Mouse (Mus musculus) thymus, postnatal 14 days (tissue): ENCODE data around the gene Pold2.

Experiments used
- DNase-seq: peaks from one replicate; pipeline ENCODE4 v3.0.0; 2021

Gene Pold2

DNA sequence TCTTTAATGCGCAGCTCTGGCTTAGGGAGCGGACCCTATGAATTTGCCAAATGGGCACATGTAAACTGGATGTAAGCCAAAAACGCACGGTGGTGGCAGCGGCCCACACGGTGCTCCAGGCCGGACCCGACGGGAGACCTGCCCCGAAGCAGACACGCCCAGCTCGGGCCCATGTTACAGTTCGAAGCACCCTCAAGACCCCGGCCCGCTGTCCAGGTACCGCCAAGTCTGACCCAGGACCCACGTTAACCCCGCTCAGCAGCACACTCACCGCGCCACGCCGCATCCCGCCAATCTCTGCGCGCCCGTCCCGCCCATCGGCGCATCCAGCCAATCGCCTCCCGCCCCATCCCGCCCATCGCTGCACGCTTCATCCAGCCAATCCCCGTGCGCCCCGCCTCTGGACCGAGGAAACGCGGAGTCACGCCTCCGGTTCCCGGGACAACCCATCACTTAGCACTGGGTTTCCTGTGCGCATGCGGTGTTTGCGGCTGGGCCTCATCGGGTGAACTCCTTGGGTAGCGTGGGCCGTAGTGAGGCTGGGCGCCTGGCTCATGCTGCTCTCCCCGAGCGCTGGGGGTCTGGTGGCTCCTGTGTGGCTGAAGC is at the start of gene Pold2:
TSS of gene Pold2 (minus strand) at position 372 of the 606 bp plus-strand sequence.
- peak; percentile 98 for DNase-seq

DNA sequence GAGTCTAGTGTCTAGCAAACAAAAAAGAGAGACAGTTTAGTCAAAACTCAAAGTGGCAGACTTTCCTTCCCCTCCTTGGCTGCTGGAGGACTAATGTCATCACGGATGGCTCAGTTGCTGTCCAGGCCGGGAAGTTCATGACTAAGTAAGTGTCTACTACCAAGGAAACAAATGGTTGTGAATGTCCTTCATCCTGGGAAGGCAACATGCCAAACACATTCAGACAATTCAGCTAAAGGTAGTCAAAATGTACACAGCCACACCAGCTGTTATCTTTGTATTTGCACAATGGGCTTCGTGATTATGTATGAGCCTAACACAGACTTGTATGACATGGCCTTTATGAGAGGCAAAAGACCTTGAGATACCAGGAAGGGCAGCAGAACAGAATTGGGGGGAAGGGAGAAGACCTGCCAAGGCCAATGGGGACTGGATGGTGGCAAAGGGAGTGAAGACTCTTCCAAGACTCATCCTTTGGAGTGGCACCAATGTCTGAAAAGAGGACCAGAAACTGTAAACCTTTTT is 48.7 kb upstream of the Pold2 start:
- no peak for DNase-seq

DNA sequence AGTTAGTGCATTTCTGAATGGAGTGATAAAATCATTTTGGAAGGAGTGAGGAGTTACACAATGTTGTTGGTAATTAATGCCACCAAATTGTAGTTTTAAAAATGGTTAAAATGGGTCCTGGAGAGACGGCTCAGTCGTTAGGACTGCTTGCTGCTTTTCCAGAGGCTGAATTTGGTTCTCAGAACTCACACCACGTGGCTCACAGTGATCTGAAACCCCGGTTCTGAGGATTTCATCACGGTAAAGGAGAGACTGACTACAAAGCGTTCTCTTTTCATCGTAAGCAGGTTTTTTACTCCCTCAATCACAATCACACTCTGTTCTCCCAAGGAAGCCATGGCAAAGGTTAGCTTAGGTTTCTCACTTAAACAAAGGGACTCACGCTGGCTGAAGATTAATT is 46.6 kb upstream of the Pold2 start:
- DNase-seq: no peak

DNA sequence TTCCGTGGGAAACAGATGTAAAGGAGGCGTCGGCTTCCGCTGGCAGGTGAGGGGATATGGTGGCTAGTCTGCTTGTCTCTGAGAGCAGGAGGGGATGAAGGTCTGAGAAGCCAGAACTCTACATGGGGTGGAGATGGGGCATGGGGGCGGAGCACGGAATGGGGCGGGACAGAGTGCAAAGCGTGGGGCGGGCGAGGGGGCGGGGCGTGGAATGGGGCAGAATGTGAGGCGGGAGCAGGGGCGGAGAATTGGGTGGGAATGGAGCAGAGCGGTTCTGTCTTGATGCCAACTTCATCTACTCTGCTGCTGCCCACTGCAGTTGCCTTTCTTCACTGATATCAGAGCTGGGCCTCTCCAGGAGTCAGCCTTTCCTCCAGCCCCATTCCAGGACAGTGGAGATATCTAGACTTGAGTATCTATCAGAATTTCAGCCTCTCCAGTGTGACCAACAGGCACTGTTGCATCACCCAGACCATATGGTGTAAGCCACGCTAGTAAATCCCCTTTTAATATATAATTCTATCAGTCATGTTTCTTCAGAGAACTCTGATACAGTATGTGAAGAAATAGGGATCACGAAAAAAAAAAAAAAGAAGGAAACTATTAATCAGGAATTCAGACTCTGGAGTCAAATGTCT is 42.4 kb upstream of the Pold2 start:
- peak; percentile 39 for DNase-seq

DNA sequence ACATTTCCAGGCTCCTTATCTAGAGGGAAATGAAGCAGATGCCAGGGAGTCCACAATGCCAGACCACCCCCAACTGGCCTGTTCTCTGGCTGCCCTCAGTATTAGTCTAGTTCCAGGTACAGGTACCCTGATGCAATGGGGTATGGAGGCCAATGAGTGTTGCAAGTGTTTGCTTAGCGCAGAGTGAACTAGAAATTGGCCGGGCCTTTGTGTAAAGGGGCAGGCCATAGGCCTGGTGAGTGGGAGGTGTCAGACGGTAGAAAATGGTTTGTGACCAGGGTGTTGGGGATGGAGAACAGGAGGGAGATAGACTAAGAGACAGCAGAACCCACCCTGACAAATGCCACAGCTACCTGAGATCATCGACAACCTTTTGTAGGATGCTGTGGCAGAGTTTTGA is 41.5 kb upstream of the Pold2 start:
- DNase-seq: no peak

DNA sequence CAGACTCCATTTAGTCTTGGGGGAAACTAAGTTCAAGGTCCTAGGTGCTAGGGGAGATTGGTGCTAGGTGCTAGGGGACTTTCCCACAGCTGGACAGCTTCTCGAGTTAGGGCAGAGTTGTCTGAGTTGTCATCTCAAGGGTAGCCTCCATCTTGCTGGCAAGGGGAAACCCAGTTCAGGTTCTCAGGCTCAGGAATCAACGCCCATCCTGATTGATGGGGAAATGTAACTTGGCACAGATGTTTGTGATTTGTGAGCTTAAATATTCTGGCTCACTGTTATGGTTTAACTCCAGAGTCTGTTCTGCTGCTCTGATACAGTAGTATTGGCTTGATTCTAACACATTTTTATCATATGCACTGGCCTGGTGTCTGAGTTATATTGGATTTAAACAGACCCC is 40.0 kb upstream of the Pold2 start:
- DNase-seq: no peak

DNA sequence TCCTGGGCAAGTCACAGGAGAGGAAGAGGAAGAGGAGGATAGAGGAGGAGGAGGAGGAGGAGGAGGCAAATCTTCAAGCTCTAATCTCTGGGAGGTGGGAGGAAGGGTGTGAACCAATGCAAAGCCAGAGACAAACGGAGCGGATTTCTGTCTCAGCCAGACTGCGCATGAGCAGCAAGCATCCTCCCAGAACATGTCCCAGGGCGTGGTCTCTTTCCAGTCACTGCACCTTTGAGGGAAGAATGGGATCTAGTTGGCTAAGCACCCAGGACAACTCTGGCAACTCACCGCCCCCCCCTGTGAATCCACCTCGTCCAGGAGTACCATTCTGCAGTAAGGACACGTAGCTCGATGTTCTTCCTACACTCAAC is 38.1 kb upstream of the Pold2 start:
- DNase-seq: no peak

DNA sequence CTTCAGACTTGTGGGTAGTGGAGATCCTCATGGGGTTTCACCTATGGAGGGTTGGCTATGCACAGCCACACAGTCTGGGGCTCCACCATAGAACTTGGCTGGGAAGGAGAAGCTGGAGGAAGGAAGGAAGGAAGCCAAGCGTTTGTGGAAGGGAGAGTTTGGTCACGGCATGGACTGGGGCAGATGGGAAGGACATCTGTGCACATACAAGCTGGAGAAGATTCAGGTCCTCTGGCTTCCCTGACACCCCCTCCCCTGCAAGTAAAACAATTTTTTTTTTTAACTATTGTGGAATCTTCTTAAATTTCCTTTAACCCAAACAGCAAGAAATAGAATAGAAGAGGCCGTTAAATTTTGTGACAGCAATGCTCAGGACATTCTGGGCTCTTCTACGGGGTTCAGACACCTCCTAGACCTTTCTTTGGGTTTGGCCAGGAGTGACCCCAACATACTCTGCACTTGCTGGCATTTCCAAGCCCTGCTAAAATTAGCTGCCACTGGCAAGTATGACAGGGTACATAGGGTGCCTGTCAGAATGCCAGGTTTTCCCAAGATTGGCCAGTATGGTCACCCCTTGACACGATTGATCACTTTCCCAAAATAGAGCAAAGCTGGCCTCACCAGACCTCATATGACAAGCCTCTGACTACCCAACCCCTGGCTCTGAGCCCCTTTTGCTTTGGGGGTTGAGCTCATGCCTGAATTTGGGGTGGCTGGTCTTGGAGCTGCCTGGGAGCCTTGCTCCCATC is 37.5 kb upstream of the Pold2 start:
- no peak for DNase-seq

DNA sequence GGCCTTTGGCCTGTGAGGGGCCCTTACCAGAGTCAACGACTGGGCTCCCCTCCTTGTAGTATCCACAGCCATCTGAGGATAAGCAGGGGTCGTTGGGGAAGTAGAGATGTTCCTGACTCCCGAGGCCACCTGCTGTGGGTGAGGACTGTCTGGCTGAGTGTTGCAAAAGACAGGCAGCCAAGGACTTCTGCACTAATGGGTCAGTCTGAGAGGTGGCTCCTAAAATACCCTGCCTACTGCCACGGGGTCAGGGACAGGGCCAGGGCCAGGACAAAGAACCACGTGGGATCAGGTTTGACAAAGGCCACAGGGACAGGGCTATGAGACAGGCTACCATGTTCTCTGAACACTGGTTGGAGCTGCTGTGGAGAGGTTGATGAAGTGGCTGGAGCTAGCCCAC is 36.8 kb upstream of the Pold2 start:
- DNase-seq: no peak

DNA sequence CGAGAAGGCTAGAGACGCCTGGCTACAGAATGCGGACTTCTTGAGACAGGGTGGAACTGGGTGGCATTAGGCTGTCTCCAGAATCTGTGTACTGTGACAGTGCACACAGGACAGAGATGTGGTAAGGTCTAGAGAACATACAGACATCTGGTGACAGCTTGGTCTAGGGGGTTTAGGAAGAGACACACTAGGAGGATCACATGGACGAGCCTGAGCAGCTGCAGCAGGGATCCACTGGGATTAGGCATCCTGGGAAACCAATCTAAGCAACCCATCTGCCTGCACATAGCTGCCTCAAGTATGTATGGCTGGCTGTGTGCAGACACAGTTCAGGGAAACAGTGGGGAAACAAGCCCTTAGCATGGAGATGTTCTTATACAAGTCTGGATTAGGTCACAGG is 35.8 kb upstream of the Pold2 start:
- DNase-seq: no peak

DNA sequence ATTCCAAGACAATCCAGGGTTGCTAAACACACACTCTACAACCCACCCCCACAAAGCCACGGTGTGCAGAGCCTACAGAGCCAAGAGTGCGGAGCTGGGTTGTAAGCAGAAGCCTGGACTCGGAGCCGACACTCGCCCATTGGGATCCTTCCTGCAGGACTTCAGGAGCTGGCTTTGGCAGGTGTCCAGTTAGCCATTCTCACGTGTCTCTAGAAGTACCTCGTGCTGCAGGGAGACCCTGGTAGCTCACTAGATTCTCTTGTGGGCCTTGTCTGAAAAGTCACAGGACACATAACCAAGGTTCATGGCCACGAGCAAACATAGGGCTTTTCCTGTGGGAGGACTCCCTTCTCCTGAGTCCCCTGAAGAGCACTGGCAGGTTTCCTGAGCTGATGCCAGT is 35.2 kb upstream of the Pold2 start:
- DNase-seq: no peak

DNA sequence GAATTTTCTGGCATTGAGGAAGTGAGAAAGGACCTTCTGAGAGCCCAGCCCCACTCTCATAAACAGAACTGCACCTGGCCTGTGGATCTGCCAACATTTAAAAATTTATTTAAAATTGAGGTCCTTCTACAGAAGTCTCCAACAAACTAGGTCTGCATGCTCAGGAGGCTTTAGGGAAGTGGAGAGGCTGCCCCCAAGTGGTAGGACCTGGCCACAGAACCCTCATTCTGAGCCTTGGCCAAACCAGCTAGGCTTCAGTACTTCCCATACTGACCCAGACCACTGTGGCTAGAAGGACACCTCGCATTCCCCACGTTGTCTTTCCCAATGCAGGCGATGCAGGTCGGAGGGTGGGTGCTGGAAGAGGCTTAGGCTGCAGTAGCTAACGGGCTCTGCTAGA is 34.5 kb upstream of the Pold2 start:
- peak; percentile 55 for DNase-seq

DNA sequence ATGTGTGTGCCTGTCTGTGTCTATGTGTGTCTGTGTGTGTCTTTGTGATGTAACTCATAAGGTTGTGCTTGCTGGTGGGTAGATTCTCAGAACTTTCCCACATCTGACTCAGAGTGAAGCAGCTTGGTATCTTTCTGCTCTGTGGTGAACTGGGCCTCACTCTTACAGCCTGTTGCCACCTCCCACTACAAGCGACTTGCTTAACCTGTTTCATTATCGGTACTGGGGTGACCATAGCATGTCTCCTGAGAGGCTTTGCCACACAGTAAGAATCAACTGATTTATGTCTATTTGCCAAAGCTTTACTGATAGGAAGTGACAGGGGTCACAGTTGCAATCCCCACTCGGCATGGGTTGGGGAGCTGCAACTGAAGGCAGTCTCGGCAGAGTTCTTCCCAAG is 30.6 kb upstream of the Pold2 start:
- DNase-seq: no peak

DNA sequence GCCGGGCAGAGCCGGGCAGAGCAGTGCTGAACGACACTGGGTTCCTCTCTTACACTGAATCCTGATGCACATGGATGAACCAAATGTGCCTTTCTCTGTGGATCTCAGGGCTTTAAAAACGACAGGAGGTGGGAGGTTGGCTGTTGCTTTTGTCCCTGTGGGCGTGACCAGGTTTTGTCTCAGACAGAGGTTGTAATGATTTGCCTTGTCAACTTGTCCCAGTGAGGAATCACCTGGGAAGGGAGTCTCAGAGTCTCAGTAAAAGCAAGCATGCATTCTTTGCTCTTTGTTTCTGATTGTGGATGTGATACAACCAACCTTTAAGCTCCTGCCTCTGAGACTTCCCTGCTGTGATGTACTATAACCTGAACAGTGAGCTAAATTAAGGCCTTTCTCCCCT is 29.0 kb upstream of the Pold2 start:
- no peak for DNase-seq

DNA sequence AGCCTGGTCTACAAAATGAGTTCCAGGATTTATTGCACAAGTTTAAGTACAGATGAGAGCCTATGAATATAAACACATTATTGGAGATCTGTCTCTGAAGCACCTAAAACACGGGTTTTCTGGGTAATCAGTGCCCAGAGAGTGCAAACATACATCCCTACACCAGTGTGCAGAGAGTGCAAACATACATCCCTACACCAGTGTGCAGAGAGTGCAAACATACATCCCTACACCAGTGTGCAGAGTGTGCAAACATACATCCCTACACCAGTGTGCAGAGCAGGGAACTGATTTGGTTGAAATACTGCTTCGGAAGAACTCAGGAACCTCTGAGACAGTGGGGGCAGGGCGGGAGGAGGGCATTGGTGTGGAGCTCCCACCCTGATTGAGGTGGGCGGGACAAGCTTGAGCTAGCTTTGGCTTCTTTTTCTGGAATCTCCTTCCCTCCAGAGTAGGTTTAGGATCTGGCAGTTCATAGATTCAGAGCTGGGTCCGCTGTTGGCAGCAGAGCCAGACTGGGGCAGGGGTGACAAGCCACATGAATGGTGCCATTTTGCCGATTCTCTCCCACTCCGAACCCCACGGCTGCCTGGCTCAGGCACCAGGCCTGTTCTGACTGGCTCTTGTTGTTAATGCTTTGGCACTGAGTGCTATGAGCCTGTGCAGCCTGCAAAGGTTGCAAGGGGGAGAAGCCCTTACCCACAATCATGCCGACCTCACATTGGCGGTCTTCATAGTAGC is 27.9 kb upstream of the Pold2 start:
- DNase-seq: no peak

DNA sequence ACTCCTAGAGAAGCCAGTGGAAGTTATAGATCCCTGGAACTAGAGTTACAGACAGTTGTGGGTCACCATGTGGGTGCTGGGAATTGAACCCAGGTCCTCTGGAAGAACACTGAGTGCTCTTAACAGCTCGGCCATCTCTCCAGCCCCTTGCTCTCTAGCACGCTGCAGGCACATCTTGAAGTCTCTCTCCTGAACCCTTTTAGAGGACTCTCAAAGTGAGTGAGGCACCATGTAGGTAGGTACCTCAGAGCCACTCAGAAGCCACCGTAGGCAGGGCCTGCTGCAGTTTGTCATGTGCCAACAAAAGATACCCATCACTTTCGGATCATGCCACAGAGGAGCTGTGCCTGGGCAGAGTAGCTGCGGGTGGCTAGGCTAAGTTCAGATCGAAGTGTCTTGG is 26.8 kb upstream of the Pold2 start:
- no peak for DNase-seq

DNA sequence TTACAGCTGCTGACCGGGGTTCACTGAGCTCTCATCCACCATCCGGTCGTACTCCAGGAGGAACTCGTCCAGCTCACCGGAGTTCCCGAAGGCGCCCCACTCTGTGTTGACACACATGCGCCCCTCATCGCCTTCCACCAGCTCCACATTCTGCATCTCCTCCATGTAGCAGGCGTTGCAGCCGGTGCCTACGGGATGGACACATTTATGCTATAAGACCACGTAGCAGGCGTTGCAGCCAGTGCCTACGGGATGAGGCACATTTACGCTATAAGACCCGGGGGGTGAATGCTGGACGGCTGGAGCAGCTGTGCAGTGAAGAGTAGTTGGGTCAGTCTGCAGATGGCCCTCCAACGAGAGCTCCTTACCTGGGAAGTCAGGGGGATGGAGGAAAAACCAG is 26.3 kb upstream of the Pold2 start:
- no peak for DNase-seq

DNA sequence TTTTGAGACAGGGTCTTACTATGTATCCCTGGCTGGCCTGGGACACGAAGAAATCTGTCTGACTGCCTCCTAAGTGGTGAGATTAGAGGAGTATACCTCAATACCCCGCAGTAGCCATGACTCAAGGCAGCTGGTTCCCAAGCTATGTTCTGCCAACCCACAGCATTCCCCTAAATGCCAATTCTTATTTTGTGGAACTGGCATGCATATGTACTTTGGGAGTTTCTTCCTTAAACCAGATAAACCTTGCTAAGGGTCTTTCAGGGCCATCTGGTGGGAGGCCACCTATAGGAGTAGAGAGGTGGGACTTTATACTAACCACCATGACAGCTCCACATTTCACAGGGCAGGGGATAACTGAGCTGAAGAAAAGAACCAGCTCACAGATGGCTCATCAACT is 25.8 kb upstream of the Pold2 start:
- DNase-seq: no peak

DNA sequence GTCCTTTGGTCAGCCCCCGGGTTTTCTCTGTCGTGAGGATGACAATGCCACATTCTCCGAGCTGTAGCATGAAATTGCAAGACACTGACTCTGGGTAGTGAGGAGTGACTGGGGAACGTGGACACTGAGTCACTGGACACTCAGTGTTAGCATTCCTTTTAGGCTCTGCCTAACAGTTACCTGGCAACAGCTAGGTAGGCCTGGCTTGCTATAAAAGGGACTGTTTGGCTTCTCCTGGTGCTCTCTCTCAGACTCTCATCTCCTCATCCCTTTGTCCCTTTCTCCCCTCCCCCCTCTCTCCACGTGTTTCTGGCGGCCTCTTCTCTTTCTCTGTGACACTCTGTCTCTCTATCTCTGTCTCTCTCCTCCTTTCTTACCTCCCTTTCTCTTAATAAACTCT is 24.3 kb upstream of the Pold2 start:
- no peak for DNase-seq

DNA sequence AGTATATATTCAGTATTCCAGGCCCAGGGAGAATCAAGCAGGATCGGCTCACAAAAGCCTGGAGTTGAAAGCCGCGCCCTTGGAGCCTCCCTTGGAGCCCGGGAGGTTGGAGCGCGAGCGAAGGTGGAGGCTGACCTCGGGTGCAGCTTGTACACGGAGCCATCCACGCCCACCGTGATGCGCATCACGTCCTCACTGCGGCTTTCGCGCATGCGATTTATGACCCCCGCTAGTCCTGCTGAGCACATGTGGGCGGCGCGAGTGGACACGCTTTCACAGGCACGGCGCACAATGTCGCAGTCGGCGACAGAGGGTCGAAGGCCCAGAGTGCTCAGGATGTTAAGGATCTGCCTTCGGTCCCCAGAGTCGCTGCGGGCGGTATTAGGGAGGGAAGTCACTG is 23.9 kb upstream of the Pold2 start:
- no peak for DNase-seq

DNA sequence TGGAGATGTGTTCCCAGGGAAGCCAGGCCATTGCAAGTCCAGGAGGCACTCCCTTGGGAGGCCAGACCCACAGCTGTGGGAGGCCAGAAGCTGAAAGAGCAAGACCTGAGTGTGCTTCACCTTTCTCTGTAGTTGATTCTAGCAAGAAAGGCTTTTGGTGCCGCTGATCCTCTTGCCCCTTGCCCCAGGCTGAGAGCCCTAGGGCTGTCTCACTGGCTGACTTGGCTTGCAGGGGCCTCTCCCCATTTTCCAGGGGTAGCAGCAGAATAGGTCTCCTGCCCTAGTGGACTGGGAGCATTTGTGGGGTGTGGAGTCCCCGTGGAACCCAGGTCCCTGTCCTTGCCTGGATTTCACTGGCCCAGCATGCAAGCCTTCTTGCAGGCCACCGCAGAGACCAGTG is 23.2 kb upstream of the Pold2 start:
- no peak for DNase-seq

DNA sequence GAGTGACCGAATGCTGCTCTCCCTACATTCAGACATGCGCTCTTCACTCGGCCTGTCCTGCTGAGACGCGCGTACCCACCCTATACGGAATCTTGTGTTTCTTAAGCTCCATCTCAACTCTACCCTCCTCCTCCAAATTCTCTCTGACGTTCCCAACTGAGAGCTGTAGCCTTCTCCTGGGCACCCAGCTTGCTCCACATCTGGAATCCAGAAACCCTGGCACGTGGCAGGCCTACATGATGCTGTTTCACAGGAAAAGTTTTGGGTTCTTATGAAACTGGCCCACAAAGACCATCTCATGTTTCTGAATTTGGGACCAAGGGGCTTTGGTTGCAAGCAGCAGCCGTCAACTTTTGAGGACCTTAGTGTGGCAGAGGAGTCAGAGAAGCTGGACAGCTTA is 21.2 kb upstream of the Pold2 start:
- no peak for DNase-seq

DNA sequence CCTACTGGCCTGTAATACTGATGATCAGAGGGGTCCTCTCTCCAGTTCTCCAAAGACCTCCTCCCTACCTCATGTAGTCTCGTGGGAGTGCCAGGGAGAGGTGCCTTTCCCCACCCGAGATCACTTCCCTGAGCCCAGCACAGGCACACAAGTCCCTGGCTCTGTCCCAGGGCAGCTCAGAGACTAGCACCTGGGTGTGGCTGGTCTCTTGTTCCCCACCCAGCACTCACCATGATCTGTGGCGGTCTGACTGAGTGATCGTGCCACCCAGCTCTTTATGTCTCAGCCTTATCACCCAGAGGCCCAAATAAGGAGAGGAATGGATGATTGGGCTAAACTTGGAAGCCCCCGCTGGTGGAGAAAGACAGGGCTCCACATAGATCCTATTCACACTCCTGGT is 20.4 kb upstream of the Pold2 start, which contains the start of gene Myl7:
TSS of gene Myl7 (minus strand) at position 252 of the 400 bp plus-strand sequence.
- no peak for DNase-seq

DNA sequence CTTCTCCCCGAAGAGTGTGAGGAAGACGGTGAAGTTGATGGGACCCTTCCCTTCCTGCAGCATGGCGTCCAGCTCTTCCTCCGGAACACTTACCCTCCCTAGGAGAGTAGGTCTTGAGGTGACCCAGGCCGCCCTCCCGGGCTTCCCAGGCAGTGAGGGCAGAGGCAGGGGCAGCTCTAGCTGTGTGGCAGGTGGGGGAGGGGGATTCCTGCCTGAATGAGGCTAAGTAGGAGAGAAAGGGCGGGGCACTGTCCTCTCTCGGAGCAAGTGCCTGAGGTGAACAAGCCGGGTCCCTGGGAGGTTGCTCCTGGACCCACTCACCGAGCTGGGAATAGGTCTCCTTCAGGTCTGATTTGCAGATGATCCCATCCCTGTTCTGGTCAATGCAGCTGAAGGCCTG is 19.7 kb upstream of the Pold2 start:
- DNase-seq: no peak
